Mouse (Mus musculus) myocyte (in vitro differentiated cells): ENCODE measurements around the gene Rnf114.
A peak's percentile ranks its signal among the peaks of the same experiment; 100 is the strongest.

ENCODE experiments used
- CEBPB ChIP-seq: IDR thresholded peaks from 2 replicates; pipeline ENCODE4 v1.6.1; 2011; ENCODE audit warnings: mild to moderate bottlenecking, moderate library complexity; ENCODE audit not compliant: poor library complexity, insufficient read depth, severe bottlenecking
- E2F4 ChIP-seq: IDR thresholded peaks from one replicate; pipeline ENCODE4 v1.6.1; 2011; ENCODE audit warnings: mild to moderate bottlenecking, control low read depth, moderate library complexity; ENCODE audit not compliant: insufficient read depth
- MAX ChIP-seq: IDR thresholded peaks from one replicate; pipeline ENCODE4 v1.6.1; 2011; ENCODE audit warnings: low read depth, mild to moderate bottlenecking, control low read depth
- MYOD1 ChIP-seq, 3 experiments: IDR thresholded peaks; one replicate each; pipeline ENCODE4 v1.6.1; 2011; ENCODE audit warnings: control low read depth in 2 of 3, low read depth in 2 of 3, mild to moderate bottlenecking in 2 of 3, moderate library complexity in 1 of 3; ENCODE audit not compliant: insufficient read length in 2 of 3, control insufficient read depth in 1 of 3
- MYOG ChIP-seq, 3 experiments: IDR thresholded peaks; one replicate each; pipeline ENCODE4 v1.6.1; 2011; ENCODE audit warnings: control low read depth in 2 of 3, low read depth in 2 of 3, mild to moderate bottlenecking in 2 of 3; ENCODE audit not compliant: insufficient read length in 2 of 3, control insufficient read depth in 1 of 3, insufficient read depth in 1 of 3
- POLR2A ChIP-seq: IDR thresholded peaks from one replicate; pipeline ENCODE4 v1.6.1; 2011; ENCODE audit warnings: low read depth, mild to moderate bottlenecking, control low read depth, moderate library complexity; ENCODE audit not compliant: insufficient read length
- POLR2AphosphoS2 ChIP-seq: IDR thresholded peaks from one replicate; pipeline ENCODE4 v1.6.1; 2011; ENCODE audit warnings: low read depth, control low read depth; ENCODE audit not compliant: insufficient read length
- SRF ChIP-seq: IDR thresholded peaks from one replicate; pipeline ENCODE4 v1.6.1; 2011; ENCODE audit warnings: low read depth; ENCODE audit not compliant: control insufficient read depth, insufficient read length
- TCF12 ChIP-seq: IDR thresholded peaks from one replicate; pipeline ENCODE4 v1.6.1; 2011; ENCODE audit warnings: mild to moderate bottlenecking, control low read depth; ENCODE audit not compliant: poor library complexity, insufficient read depth, severe bottlenecking
- TCF3 ChIP-seq: IDR thresholded peaks from one replicate; pipeline ENCODE4 v1.6.1; 2011; ENCODE audit warnings: low read depth, control low read depth; ENCODE audit not compliant: insufficient read length
- USF1 ChIP-seq: IDR thresholded peaks from one replicate; pipeline ENCODE4 v1.6.1; 2011; ENCODE audit warnings: low read depth, mild to moderate bottlenecking, control low read depth, moderate library complexity

DNA sequence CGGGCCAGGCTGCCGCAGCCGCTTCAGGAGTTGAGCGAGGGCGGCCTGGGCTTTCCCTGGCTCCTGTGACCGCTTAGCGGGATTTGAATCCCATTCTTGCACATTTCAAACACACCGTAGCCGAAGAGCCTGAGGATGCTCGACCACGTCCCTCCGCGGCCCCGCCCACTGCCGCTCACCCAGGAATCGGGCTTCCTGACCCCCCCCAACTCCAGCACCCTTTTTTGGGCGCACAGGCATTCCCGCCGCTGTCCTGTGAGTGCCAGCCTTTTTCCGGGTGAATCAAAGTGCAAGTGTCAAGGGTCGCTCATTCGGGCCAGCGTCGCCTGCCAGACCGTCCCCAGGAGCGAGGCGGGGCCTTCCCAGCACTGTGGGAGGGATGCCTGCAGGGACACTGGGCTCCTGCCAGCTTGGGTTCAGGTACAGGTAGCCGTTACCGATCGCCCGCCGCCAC, 11.5 kb downstream of the Rnf114 start:
- TF ChIP-seq MAX (no peak), POLR2A (peak; percentile 23), TCF12 (no peak), CEBPB (no peak), MYOG (IDR thresholded peaks at IDR 0.05; ENCODE audit: control insufficient read depth in 1 of 3, insufficient read depth in 1 of 3, insufficient read length in 2 of 3, low read depth in 2 of 3) (no peak), MYOD1 (IDR thresholded peaks at IDR 0.05; ENCODE audit: control insufficient read depth in 1 of 3, insufficient read length in 2 of 3, low read depth in 2 of 3) (no peak), USF1 (no peak), SRF (no peak), E2F4 (no peak), POLR2AphosphoS2 (no peak), TCF3 (no peak)
